Mouse (Mus musculus): ENCODE measurements around the gene Gadd45g.

DNA sequence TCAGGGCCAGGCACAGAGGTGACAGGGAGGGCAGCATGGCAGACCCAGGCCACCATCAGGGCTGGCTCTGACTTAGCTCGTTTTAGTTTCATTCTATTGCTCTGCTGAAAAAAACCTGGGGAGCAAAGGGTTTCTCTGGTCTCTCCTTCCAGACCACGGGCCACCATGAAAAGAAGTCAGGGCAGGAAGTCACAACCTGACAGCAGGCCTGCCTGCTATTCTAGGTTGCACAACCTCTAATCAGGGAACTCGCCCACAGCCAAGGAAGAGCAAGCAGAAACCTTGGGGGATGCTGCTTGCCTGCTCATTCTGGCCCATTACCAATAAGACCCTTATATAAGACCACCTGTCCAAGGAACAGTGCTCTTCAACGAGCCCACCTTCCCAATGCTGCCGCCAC lies 9.1 kb downstream of the Gadd45g start:
- TF ChIP-seq CTCF (IDR thresholded peaks at IDR 0.05; ENCODE audit: low read depth) (no peak), EP300 (IDR thresholded peaks at IDR 0.05; ENCODE audit: low read depth) (no peak)

Measured in heart, postnatal 0 days (tissue).